Mouse (Mus musculus) liver, adult 2 months (tissue): ENCODE measurements at regions not wholly inside any gene's neighbourhood (a gene's known extent, or its start where the extent isn't known, plus 50 kb on each side); places are given as distances from the start of the nearest gene placed in this dataset.

Experiments
- DNase-seq: peaks from one replicate; pipeline ENCODE4 v3.0.0-alpha.2; 2011; ENCODE audit warnings: low read depth, low spot score; ENCODE audit errors: extremely low read depth
- H3K27ac ChIP-seq: fragments of 200-500 bp; replicated peaks from 2 replicates; pipeline ENCODE4 v1.5.1; 2012; ENCODE audit warnings: low read depth, mild to moderate bottlenecking, control low read depth, inconsistent platforms, low read length; ENCODE audit not compliant: insufficient read depth
- H3K27me3 ChIP-seq: fragments of 200-500 bp; 2 replicates; pipeline ENCODE4 v1.6.1; 2012; ENCODE audit warnings: mild to moderate bottlenecking, moderate library complexity, low read length, inconsistent platforms; ENCODE audit not compliant: control insufficient read depth, insufficient read depth
- H3K36me3 ChIP-seq: fragments of 200-500 bp; 2 replicates; pipeline ENCODE4 v1.6.1; 2012; ENCODE audit warnings: low read length, inconsistent platforms; ENCODE audit not compliant: control insufficient read depth, insufficient read depth
- H3K4me1 ChIP-seq: fragments of 200-500 bp; 2 replicates; pipeline ENCODE4 v1.6.1; 2011; ENCODE audit warnings: low read length; ENCODE audit not compliant: control insufficient read depth, insufficient read depth
- H3K4me3 ChIP-seq: fragments of 200-500 bp; 2 replicates; pipeline ENCODE4 v1.5.1; 2011; ENCODE audit warnings: low read depth, mild to moderate bottlenecking, control low read depth, low read length, moderate library complexity; ENCODE audit not compliant: insufficient read depth
- H3K79me2 ChIP-seq: fragments of 200-500 bp; 2 replicates; pipeline ENCODE4 v1.6.1; 2012; ENCODE audit warnings: inconsistent platforms, mild to moderate bottlenecking, low read length, moderate library complexity; ENCODE audit not compliant: control insufficient read depth, insufficient read depth
- H3K9ac ChIP-seq: fragments of 200-500 bp; 2 replicates; pipeline ENCODE4 v1.6.1; 2012; ENCODE audit warnings: low read depth, mild to moderate bottlenecking, control low read depth, inconsistent platforms, low read length
- CTCF ChIP-seq: fragments of 200-500 bp; IDR thresholded peaks from 2 replicates; pipeline ENCODE4 v1.5.1; 2011; ENCODE audit warnings: low read depth, low read length, control low read depth
- POLR2A ChIP-seq: fragments of 200-500 bp; IDR thresholded peaks from 2 replicates; pipeline ENCODE4 v1.6.1; 2011; ENCODE audit warnings: low read length, control low read depth; ENCODE audit not compliant: insufficient read depth; ENCODE audit errors: extremely low read depth
- WGBS: fragments of 180-500 bp; shearing (Covaris S2); methylation state at CpG from one replicate; pipeline ENCODE4 v1.1.7; 2018; 5-methylcytosine and 5-hydroxymethylcytosine counted together

DNA sequence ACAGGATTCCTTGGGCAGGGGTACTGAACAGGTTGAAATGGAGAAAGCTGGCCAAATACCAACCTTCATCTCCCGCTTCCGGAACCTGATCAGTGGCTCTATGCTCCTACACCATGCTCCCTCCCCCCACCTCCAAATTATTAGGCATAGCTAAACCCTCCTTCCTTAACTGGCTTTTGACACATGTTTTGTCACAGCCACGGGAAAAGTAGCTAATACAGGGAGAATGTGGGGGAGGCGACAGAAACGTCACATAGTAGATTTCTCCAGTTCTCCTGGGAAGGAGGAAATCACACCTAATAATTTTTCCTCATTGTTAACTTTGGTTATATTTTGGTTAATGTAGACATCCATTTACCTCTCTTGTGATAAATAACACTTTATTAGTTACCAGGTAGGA lies 116.1 kb upstream of the Rai14 start:
- WGBS = 88% methylated on average over 5 of the region's 5 CpGs
- no peak for TF ChIP-seq CTCF
- no peak for TF ChIP-seq POLR2A
- H3K4me3 ChIP-seq = no peak overlapping the region
- no peak overlapping the region for H3K9ac ChIP-seq
- H3K27ac ChIP-seq = no peak overlapping the region
- H3K79me2 ChIP-seq = no peaks in the 10 kb centered on the region
- no peaks in the 10 kb centered on the region for H3K36me3 ChIP-seq
- H3K27me3 ChIP-seq = no peaks in the 10 kb centered on the region
- no peak for DNase-seq
- H3K4me1 ChIP-seq = peaks cover 14% of the 10 kb centered on the region

DNA sequence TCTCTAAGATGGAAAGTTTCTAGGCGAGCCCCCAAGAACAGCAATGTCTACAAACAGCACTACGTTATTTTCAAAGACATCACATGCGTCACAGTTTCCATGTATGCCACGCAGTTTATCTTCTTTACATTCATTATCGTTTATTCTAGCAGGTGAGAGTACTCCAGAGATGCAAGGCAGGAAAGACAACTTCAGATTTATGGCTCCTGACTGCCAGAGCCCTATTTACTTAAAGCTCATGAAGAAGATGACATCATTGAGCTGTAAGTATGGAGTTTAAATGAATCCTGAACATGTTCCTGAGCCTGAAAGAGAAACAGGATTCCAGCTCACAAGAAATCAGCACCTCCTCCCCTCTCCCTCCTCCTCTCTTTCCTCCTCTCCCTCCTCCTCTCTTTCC lies 116.7 kb upstream of the Rai14 start:
- 90% methylated on average over 5 of the region's 5 CpGs for WGBS
- peaks cover 14% of the 10 kb centered on the region for H3K4me1 ChIP-seq
- H3K27me3 ChIP-seq = no peaks in the 10 kb centered on the region
- no peak for TF ChIP-seq POLR2A
- no peak for TF ChIP-seq CTCF
- no peak overlapping the region for H3K4me3 ChIP-seq
- no peak for DNase-seq
- H3K27ac ChIP-seq = no peak overlapping the region
- no peak overlapping the region for H3K9ac ChIP-seq
- no peaks in the 10 kb centered on the region for H3K36me3 ChIP-seq
- H3K79me2 ChIP-seq = no peaks in the 10 kb centered on the region

DNA sequence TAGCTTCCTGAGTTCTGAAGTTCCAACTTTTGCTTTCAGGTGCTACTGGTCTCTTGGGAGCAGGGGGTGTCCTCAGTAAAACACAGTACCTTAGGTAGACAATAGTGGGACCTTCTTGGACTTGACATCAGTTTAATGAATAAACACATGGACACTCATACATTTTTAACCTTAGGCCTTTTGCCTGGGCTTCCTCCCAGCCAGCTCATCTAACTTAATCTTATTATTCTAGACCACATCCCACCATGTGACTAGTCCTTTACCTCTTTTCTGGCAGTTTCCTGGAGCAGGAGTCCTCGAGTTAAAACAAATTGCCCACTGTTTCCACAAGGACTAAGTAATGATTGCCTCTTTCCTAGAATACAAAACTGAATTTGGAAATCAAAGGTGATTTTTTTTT lies 117.9 kb upstream of the Rai14 start:
- H3K27me3 ChIP-seq = no peaks in the 10 kb centered on the region
- TF ChIP-seq CTCF (no peak), POLR2A (no peak)
- no peaks in the 10 kb centered on the region for H3K36me3 ChIP-seq
- WGBS = 24% methylated on average over 1 of the region's 1 CpGs
- H3K27ac ChIP-seq = no peak overlapping the region
- no peak for DNase-seq
- H3K4me3 ChIP-seq = no peak overlapping the region
- peaks cover 16% of the 10 kb centered on the region for H3K4me1 ChIP-seq
- H3K79me2 ChIP-seq = no peaks in the 10 kb centered on the region
- no peak overlapping the region for H3K9ac ChIP-seq

DNA sequence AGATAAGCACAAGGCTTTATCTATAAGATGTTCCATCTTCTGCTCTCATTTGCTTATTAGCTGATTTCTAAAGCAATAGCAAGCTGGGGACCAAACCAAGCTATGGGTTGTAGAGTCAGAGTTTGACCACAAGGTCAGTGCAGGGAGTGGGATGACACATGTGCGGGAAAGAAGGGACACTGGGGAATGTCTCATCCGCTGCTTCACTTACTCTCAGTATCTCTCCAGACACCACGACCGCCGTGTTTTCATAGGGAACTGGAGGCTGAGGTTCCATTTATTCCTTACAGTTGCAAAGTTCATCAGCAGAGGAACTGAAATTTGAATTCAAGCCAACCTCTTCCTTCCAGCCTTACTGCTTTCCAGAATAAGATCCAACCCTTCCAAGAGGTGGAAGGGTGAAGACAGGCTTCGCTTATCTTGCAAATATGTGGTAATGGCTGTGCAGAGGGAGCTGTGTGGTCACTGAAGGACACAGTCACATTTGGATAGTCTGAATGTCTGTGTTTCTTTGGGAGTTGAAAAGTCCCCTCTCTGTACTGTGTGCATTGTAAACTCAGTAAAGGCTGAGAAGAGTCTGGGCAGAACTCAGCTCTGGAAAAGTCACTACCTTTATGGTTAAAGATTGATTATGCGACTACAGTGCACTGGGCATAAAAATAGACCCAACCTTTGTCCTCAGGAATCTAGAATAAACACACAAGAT lies 118.1 kb upstream of the C1qtnf3 start:
- no peaks in the 10 kb centered on the region for H3K36me3 ChIP-seq
- H3K27ac ChIP-seq = peak overlapping the region; percentile 88
- no peaks in the 10 kb centered on the region for H3K79me2 ChIP-seq
- TF ChIP-seq POLR2A (no peak), CTCF (no peak)
- WGBS = 21% methylated on average over 7 of the region's 7 CpGs
- H3K4me3 ChIP-seq = no peak overlapping the region
- DNase-seq = peak; percentile 94
- peaks cover 16% of the 10 kb centered on the region for H3K4me1 ChIP-seq
- no peaks in the 10 kb centered on the region for H3K27me3 ChIP-seq
- no peak overlapping the region; the same call in 1 of the 2 replicates for H3K9ac ChIP-seq

DNA sequence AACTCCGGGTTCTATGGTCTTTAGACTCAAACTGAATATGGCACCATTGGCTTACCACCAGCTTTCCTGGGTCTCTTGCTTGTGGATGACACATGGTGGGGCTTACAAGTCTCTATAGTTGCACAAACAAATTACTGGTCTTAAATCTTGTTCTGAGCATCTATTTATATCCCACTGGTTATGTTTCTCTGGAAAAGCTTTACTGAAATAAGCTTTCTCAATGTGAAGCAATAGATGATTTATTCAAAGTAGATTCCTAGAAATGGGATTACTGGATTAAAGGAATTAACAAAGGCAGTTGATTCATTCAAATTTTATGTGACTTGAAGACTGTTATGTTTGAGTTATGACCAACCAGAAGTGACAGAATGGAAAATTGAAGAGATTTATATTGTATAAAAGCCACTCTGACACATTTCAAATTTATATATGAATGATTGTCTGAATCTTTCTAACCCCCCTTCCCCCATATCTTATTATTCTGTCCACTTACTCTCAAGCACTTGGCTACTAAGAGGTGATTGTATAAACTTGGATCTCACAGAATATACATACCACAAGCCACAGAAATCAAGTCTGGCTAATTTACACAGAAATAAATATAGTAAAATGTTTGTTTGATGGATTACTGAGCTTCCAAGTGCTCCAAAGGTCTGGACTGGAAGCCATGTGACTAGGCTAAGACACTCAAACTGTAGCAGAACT lies 113.4 kb upstream of the C1qtnf3 start:
- no peak overlapping the region for H3K4me3 ChIP-seq
- no peaks in the 10 kb centered on the region for H3K36me3 ChIP-seq
- 94% methylated on average over 1 of the region's 1 CpGs for WGBS
- DNase-seq = no peak
- TF ChIP-seq CTCF (no peak), POLR2A (no peak)
- no peaks in the 10 kb centered on the region for H3K79me2 ChIP-seq
- H3K27me3 ChIP-seq = no peaks in the 10 kb centered on the region
- no peak overlapping the region for H3K9ac ChIP-seq
- no peak overlapping the region for H3K27ac ChIP-seq
- H3K4me1 ChIP-seq = peaks cover 12% of the 10 kb centered on the region

DNA sequence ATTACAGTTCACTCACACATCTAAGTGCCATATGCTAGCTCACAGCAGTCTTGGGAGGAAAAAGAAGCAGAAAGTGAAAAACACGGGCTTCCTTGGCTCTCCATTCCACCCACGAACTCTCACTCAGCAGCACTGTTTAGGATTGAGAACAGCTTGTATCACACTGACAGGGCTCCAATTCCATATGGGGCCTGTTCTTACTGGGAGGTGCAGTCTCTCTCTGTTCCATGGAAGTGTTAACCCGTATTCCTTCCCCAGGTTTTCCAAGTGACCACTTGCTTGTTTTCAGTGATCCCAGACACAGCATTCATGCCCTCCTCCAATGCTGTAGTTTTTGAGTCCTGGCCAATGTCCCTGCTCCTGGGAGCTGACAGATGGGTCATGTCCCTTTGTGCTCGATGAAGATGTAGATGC lies 111.5 kb upstream of the C1qtnf3 start:
- TF ChIP-seq CTCF (no peak), POLR2A (no peak)

More for the DNA sequence above, 111.5 kb upstream of the C1qtnf3 start:
- Histone ChIP-seq H3K27ac (no peak overlapping the region), H3K27me3 (no peaks in the 10 kb centered on the region), H3K9ac (no peak overlapping the region), H3K36me3 (no peaks in the 10 kb centered on the region), H3K4me3 (no peak overlapping the region), H3K4me1 (peaks cover 3% of the 10 kb centered on the region; the same call in 1 of the 2 replicates), H3K79me2 (no peaks in the 10 kb centered on the region)
- WGBS = 85% methylated on average over 4 of the region's 4 CpGs
- no peak for DNase-seq
